22 mouse cellular contexts compared by ENCODE assay signal in the genomic region with DNA sequence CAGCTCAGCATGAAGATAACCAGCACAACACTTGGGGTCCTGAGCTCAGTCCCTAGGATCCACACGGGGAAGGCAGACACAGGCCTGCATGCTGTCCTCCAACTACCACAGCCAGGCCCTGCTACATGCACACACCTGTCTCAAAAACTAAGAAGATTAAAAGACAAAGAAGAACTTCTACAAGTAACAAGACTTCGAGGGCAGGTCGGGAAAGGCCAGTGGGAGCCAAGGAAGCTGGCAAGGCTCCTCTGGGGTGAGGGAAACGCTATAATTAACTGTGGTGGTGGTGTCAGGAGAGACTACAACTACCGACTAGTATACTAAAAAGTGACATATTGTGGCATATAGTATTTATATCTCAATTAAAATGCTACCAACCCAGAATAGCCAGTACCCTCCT. TPM values are rescaled to one million over a fixed set of nuclear protein-coding genes. Genes with fewer than 3 reads are reported as not detected.
DNase-seq lines count a peak whose midpoint lies in the region; ATAC-seq lines count a peak whose summit lies in the region.
"Had no signal": no experiment of that assay in that cellular context is flagged by ENCODE, and none has a peak within 500 bp of the region (broad histone marks: within the 10 kb centered on the region; RNA-seq: fewer than 3 reads in every experiment).

No protein-coding gene starts in this region.

- intact Hi-C loops in heart, postnatal 10 days (cut with DNase I), result no loop called here

- H3K4me1 ChIP-seq in heart, embryonic 11.5 days (ENCODE audit: control insufficient read depth, insufficient read depth, low read length), result peaks cover 46% of the 10 kb centered on the region
- peaks cover 69% of the 10 kb centered on the region for H3K4me1 ChIP-seq in heart, embryonic 12.5 days (replicated peaks)

- no peak for ATAC-seq in heart, embryonic 11.5 days (replicated peaks; ENCODE audit: insufficient number of reproducible peaks, low FRiP score, low TSS enrichment)
- ATAC-seq in heart, embryonic 12.5 days (ENCODE audit: insufficient number of reproducible peaks, low FRiP score), result no peak
- ATAC-seq: forebrain, embryonic 14.5 days; hindbrain, embryonic 16.5 days; inflammation-experienced regulatory T-cells, adult 6 months; intestine, postnatal 0 days had no signal

- no peak overlapping the region for H3K4me3 ChIP-seq in heart, embryonic 11.5 days (ENCODE audit: low read depth, low read length)
- no peak overlapping the region for H3K4me3 ChIP-seq in heart, embryonic 12.5 days
- H3K4me3 ChIP-seq: embryonic facial prominence, embryonic 15.5 days; erythroblast, embryonic 14.5 days; forebrain, embryonic 10.5 days had no signal

- WGBS in heart, embryonic 11.5 days (ENCODE audit: insufficient replicate concordance), result 64% methylated on average over 5 of the region's 5 CpGs
- 59% methylated on average over 5 of the region's 5 CpGs for WGBS in heart, embryonic 12.5 days

- H3K36me3 ChIP-seq in heart, embryonic 11.5 days (ENCODE audit: control insufficient read depth, insufficient read depth, low read length), result no peaks in the 10 kb centered on the region
- no peaks in the 10 kb centered on the region for H3K36me3 ChIP-seq in heart, embryonic 12.5 days
- H3K36me3 ChIP-seq: embryonic facial prominence, embryonic 15.5 days; forebrain, embryonic 10.5 days had no signal

- H3K9me3 ChIP-seq in heart, embryonic 11.5 days (replicated peaks; ENCODE audit: control insufficient read depth, low read length), result no peaks in the 10 kb centered on the region
- no peaks in the 10 kb centered on the region for H3K9me3 ChIP-seq in heart, embryonic 12.5 days (replicated peaks)
- H3K9me3 ChIP-seq: embryonic facial prominence, embryonic 15.5 days; forebrain, embryonic 10.5 days had no signal

- H3K27ac ChIP-seq in heart, embryonic 11.5 days (ENCODE audit: low read depth, low read length), result 0 out of 2 replicates have a peak overlapping the region, but pooled peaks have one; percentile 10
- no peak overlapping the region for H3K27ac ChIP-seq in heart, embryonic 12.5 days (ENCODE audit: poor library complexity, severe bottlenecking)
- H3K27ac ChIP-seq: embryonic facial prominence, embryonic 15.5 days; forebrain, embryonic 10.5 days had no signal

- no peaks in the 10 kb centered on the region for H3K27me3 ChIP-seq in heart, embryonic 11.5 days (ENCODE audit: control insufficient read depth, insufficient read depth, low read length)
- H3K27me3 ChIP-seq in heart, embryonic 12.5 days (replicated peaks), result no peaks in the 10 kb centered on the region
- H3K27me3 ChIP-seq: embryonic facial prominence, embryonic 15.5 days had no signal

- no peak overlapping the region for H3K9ac ChIP-seq in heart, embryonic 11.5 days (ENCODE audit: low read depth, low read length)
- H3K9ac ChIP-seq in heart, embryonic 12.5 days, result no peak overlapping the region
- H3K9ac ChIP-seq: embryonic facial prominence, embryonic 15.5 days had no signal

- peak; percentile 90 for DNase-seq in heart, adult 11 months
- no peak for DNase-seq in heart, adult 8-10 months (ENCODE audit: low spot score)
- DNase-seq in testis, postnatal 14 days (ENCODE audit: low spot score), result peak; percentile 34
- no peak for DNase-seq in testis, postnatal 10 days (ENCODE audit: low spot score)
- DNase-seq in heart, postnatal 10 days, result peak; percentile 50 to 57
- no peak for DNase-seq in adrenal gland, postnatal 14 days
- DNase-seq: adrenal gland, adult 2 months; adrenal gland, postnatal 36 days; cerebellum, adult 2 months; cerebellum, postnatal 10 days; embryo, embryonic 11 days; gastrocnemius, postnatal 25 days; kidney, adult 8-10 months had no signal

- no peak overlapping the region for H3K4me2 ChIP-seq in heart, embryonic 11.5 days
- no peak overlapping the region for H3K4me2 ChIP-seq in heart, embryonic 12.5 days
- H3K4me2 ChIP-seq: embryonic facial prominence, embryonic 15.5 days had no signal

RNA-seq across cellular contexts. Expression of gene Smurf1, which starts 49.8 kb away (rescaled TPM):
- total RNA-seq in heart, adult 8-10 months (2022), result 10 to 100 TPM; 29.5 to 34.9 (median 30.3) TPM
- polyA plus RNA-seq in heart, embryonic 11.5 days (2014; fragmentation: Nextera tagmentation; extraction: Ambion mirVana), result 14.3 and 15.7 TPM in 2 replicates
- polyA plus RNA-seq in heart, embryonic 12.5 days (2016; fragmentation: Nextera tagmentation; extraction: Ambion mirVana), result 18.7 and 21.6 TPM in 2 replicates
- total RNA-seq in heart, postnatal 10 days (2021), result 10 to 100 TPM; 28.7 to 33.6 TPM
- 17.2 and 19.4 TPM in 2 replicates for total RNA-seq in adrenal gland, postnatal 14 days (2021)

Comparison
In these comparisons a context has a peak if more than half of its experiments do, and no peak if none do; other contexts are left out.
1. DNase-seq: peak in heart, adult 11 months (single experiment), testis, postnatal 14 days (single experiment) and heart, postnatal 10 days (2 of 2); none in heart, adult 8-10 months (single experiment), testis, postnatal 10 days (single experiment) and adrenal gland, postnatal 14 days (single experiment).